Comparison of ENCODE assay signal across 31 mouse cellular contexts in genomic region chr1:42606251-42606650, GRCm38 (mm10).
DNase-seq lines count a peak whose midpoint lies in the region; ATAC-seq lines count a peak whose summit lies in the region.
"Had no signal": no experiment of that assay in that cellular context is flagged by ENCODE, and none has a peak within 500 bp of the region (broad histone marks: within the 10 kb centered on the region; RNA-seq: fewer than 3 reads in every experiment).

No protein-coding gene starts in this region.

- H3K4me1 ChIP-seq in forebrain, embryonic 13.5 days = no peaks in the 10 kb centered on the region; the same call in 1 of the 2 replicates
- no peaks in the 10 kb centered on the region for H3K4me1 ChIP-seq in forebrain, embryonic 11.5 days (replicated peaks; ENCODE audit: control insufficient read depth, insufficient read depth, low read length)
- H3K4me1 ChIP-seq in lung, embryonic 15.5 days = 0 out of 2 replicates have a peak, but pooled peaks cover 4% of the 10 kb centered on the region
- H3K4me1 ChIP-seq in heart, embryonic 11.5 days (ENCODE audit: control insufficient read depth, insufficient read depth, low read length) = no peaks in the 10 kb centered on the region
- H3K4me1 ChIP-seq in midbrain, embryonic 10.5 days = no peaks in the 10 kb centered on the region; the same call in 1 of the 2 replicates
- H3K4me1 ChIP-seq: limb, embryonic 15.5 days; liver, embryonic 13.5 days; midbrain, embryonic 15.5 days; neural tube, embryonic 15.5 days; stomach, embryonic 15.5 days had no signal

- no peak overlapping the region for H3K4me2 ChIP-seq in forebrain, embryonic 13.5 days
- no peak overlapping the region for H3K4me2 ChIP-seq in forebrain, embryonic 11.5 days (ENCODE audit: low read depth, low read length, severe bottlenecking)
- H3K4me2 ChIP-seq in lung, embryonic 15.5 days = no peak overlapping the region
- H3K4me2 ChIP-seq in heart, embryonic 11.5 days = no peak overlapping the region
- H3K4me2 ChIP-seq: hindbrain, embryonic 12.5 days; limb, embryonic 15.5 days; liver, embryonic 13.5 days; midbrain, embryonic 15.5 days; neural tube, embryonic 15.5 days; stomach, embryonic 15.5 days had no signal

- no peak overlapping the region for H3K9ac ChIP-seq in forebrain, embryonic 13.5 days
- no peak overlapping the region for H3K9ac ChIP-seq in forebrain, embryonic 11.5 days (ENCODE audit: low read length)
- H3K9ac ChIP-seq in lung, embryonic 15.5 days = no peak overlapping the region
- no peak overlapping the region for H3K9ac ChIP-seq in heart, embryonic 11.5 days (ENCODE audit: low read depth, low read length)
- H3K9ac ChIP-seq: hindbrain, embryonic 12.5 days; limb, embryonic 15.5 days; liver, embryonic 13.5 days; midbrain, embryonic 15.5 days; neural tube, embryonic 15.5 days; stomach, embryonic 15.5 days had no signal

- no peaks in the 10 kb centered on the region for H3K9me3 ChIP-seq in forebrain, embryonic 13.5 days (replicated peaks)
- no peaks in the 10 kb centered on the region for H3K9me3 ChIP-seq in forebrain, embryonic 11.5 days (ENCODE audit: control insufficient read depth, low read length)
- H3K9me3 ChIP-seq in lung, embryonic 15.5 days = no peaks in the 10 kb centered on the region
- H3K9me3 ChIP-seq in heart, embryonic 11.5 days (replicated peaks; ENCODE audit: control insufficient read depth, low read length) = no peaks in the 10 kb centered on the region
- H3K9me3 ChIP-seq in midbrain, embryonic 10.5 days (replicated peaks) = no peaks in the 10 kb centered on the region
- H3K9me3 ChIP-seq: hindbrain, embryonic 12.5 days; limb, embryonic 15.5 days; liver, embryonic 13.5 days; midbrain, embryonic 15.5 days; neural tube, embryonic 15.5 days; stomach, embryonic 15.5 days had no signal

- no peak overlapping the region for H3K27ac ChIP-seq in forebrain, embryonic 13.5 days
- no peak overlapping the region for H3K27ac ChIP-seq in forebrain, embryonic 11.5 days (ENCODE audit: low read depth, low read length)
- peak overlapping the region; percentile 41 for H3K27ac ChIP-seq in lung, embryonic 15.5 days
- no peak overlapping the region for H3K27ac ChIP-seq in heart, embryonic 11.5 days (ENCODE audit: low read depth, low read length)
- no peak overlapping the region for H3K27ac ChIP-seq in midbrain, embryonic 10.5 days (replicated peaks)
- H3K27ac ChIP-seq: hindbrain, embryonic 12.5 days; kidney, postnatal 0 days; limb, embryonic 15.5 days; liver, embryonic 13.5 days; macrophage; midbrain, embryonic 15.5 days; neural tube, embryonic 15.5 days; stomach, embryonic 15.5 days had no signal

- no peaks in the 10 kb centered on the region for H3K27me3 ChIP-seq in forebrain, embryonic 13.5 days
- H3K27me3 ChIP-seq in forebrain, embryonic 11.5 days (ENCODE audit: control insufficient read depth, insufficient read depth, low read length) = no peaks in the 10 kb centered on the region
- H3K27me3 ChIP-seq in lung, embryonic 15.5 days = no peaks in the 10 kb centered on the region
- H3K27me3 ChIP-seq in heart, embryonic 11.5 days (ENCODE audit: control insufficient read depth, insufficient read depth, low read length) = no peaks in the 10 kb centered on the region
- H3K27me3 ChIP-seq in midbrain, embryonic 10.5 days (ENCODE audit: low read depth, poor library complexity, severe bottlenecking) = no peaks in the 10 kb centered on the region
- H3K27me3 ChIP-seq: CH12.LX; hindbrain, embryonic 12.5 days; limb, embryonic 15.5 days; liver, embryonic 13.5 days; midbrain, embryonic 15.5 days; neural tube, embryonic 15.5 days; stomach, embryonic 15.5 days had no signal

- ATAC-seq in forebrain, embryonic 13.5 days = 0 out of 2 replicates have a peak, but pooled peaks have one; percentile 13
- no peak for ATAC-seq in forebrain, embryonic 11.5 days (replicated peaks; ENCODE audit: low FRiP score)
- ATAC-seq in lung, embryonic 15.5 days (ENCODE audit: borderline replicate concordance, extremely low read depth, low FRiP score, low TSS enrichment) = peak; percentile 79
- ATAC-seq in heart, embryonic 11.5 days (replicated peaks; ENCODE audit: insufficient number of reproducible peaks, low FRiP score, low TSS enrichment) = no peak
- ATAC-seq: intestine, embryonic 16.5 days; midbrain, embryonic 15.5 days had no signal

- DNase-seq in forebrain, embryonic 11.5 days (ENCODE audit: low spot score) = no peak
- peak; percentile 42 for DNase-seq in R1 (ENCODE audit: low read depth, low spot score)
- peak; percentile 50 for DNase-seq in lung, postnatal 25 days (ENCODE audit: low spot score)
- no peak for DNase-seq in right cerebral cortex, postnatal 10 days (ENCODE audit: low spot score in 2 of 2)
- no peak for DNase-seq in midbrain, embryonic 10.5 days (ENCODE audit: low spot score)
- DNase-seq: adrenal gland, postnatal 14 days; cerebellum, adult 11 months; cerebellum, adult 9-10 months; cerebellum, postnatal 36 days; heart, postnatal 14 days; kidney, adult 8-10 months; kidney, postnatal 4 days; layer of hippocampus, postnatal 36 days; left cerebral cortex, postnatal 4 days; liver, embryonic 13.5 days; retina, postnatal 1 day; right cerebral cortex, postnatal 25 days; thymus, adult 18-20 months; thymus, postnatal 25 days had no signal

- no peaks in the 10 kb centered on the region for H3K36me3 ChIP-seq in forebrain, embryonic 13.5 days (ENCODE audit: poor library complexity, severe bottlenecking)
- H3K36me3 ChIP-seq in forebrain, embryonic 11.5 days (ENCODE audit: control insufficient read depth, insufficient read depth, low read length) = no peaks in the 10 kb centered on the region
- no peaks in the 10 kb centered on the region for H3K36me3 ChIP-seq in lung, embryonic 15.5 days
- no peaks in the 10 kb centered on the region for H3K36me3 ChIP-seq in heart, embryonic 11.5 days (ENCODE audit: control insufficient read depth, insufficient read depth, low read length)
- no peaks in the 10 kb centered on the region for H3K36me3 ChIP-seq in midbrain, embryonic 10.5 days
- H3K36me3 ChIP-seq: hindbrain, embryonic 12.5 days; limb, embryonic 15.5 days; liver, embryonic 13.5 days; midbrain, embryonic 15.5 days; neural tube, embryonic 15.5 days; stomach, embryonic 15.5 days had no signal

- WGBS in forebrain, embryonic 13.5 days = 54% methylated on average over 7 of the region's 7 CpGs
- WGBS in forebrain, embryonic 11.5 days = 67% methylated on average over 7 of the region's 7 CpGs
- WGBS in lung, embryonic 15.5 days = 59% methylated on average over 7 of the region's 7 CpGs
- WGBS in heart, embryonic 11.5 days (ENCODE audit: insufficient replicate concordance) = 84% methylated on average over 7 of the region's 7 CpGs
- 71% methylated on average over 7 of the region's 7 CpGs for WGBS in midbrain, embryonic 10.5 days

- no peak overlapping the region for H3K4me3 ChIP-seq in forebrain, embryonic 13.5 days
- H3K4me3 ChIP-seq in forebrain, embryonic 11.5 days (ENCODE audit: low read depth, low read length) = no peak overlapping the region
- H3K4me3 ChIP-seq in lung, embryonic 15.5 days = no peak overlapping the region
- H3K4me3 ChIP-seq in heart, embryonic 11.5 days (ENCODE audit: low read depth, low read length) = no peak overlapping the region
- no peak overlapping the region for H3K4me3 ChIP-seq in midbrain, embryonic 10.5 days
- H3K4me3 ChIP-seq: hindbrain, embryonic 12.5 days; limb, embryonic 15.5 days; liver, embryonic 13.5 days; midbrain, embryonic 15.5 days; neural tube, embryonic 15.5 days; stomach, embryonic 15.5 days had no signal

Comparison
In these comparisons a context has a peak if more than half of its experiments do, and no peak if none do; other contexts are left out.
1. ATAC-seq: peak in forebrain, embryonic 13.5 days (single experiment) and lung, embryonic 15.5 days (single experiment); none in forebrain, embryonic 11.5 days (single experiment) and heart, embryonic 11.5 days (single experiment).
2. DNase-seq: peak in R1 (single experiment) and lung, postnatal 25 days (single experiment); none in forebrain, embryonic 11.5 days (single experiment), right cerebral cortex, postnatal 10 days (0 of 2) and midbrain, embryonic 10.5 days (single experiment).